Mouse (Mus musculus): ENCODE measurements at regions not wholly inside any gene's neighbourhood (a gene's known extent, or its start where the extent isn't known, plus 50 kb on each side); places are given as distances from the start of the nearest gene placed in this dataset.

- intact Hi-C loops (cut with DNase I): no loop called here
- no peak for DNase-seq
Observed at GRCm38 (mm10) chr1:125307223-125307622, 128.3 kb downstream of the Actr3 start.

GRCm38 (mm10) chr1:125298520-125299090, 136.9 kb downstream of the Actr3 start:
- DNase-seq: no peak
- intact Hi-C loops (cut with DNase I): no loop called here

GRCm38 (mm10) chr1:125295646-125296045, 139.9 kb downstream of the Actr3 start:
- intact Hi-C loops (cut with DNase I): no loop called here

GRCm38 (mm10) chr1:125290320-125291021, 145.1 kb downstream of the Actr3 start:
- no peak for DNase-seq
- intact Hi-C loops (cut with DNase I): no loop called here

More at GRCm38 (mm10) chr1:125295646-125296045, 139.9 kb downstream of the Actr3 start:
- DNase-seq: no peak

- DNase-seq: no peak
- intact Hi-C loops (cut with DNase I): no loop called here
Observed at GRCm38 (mm10) chr1:125286347-125286746, 149.2 kb downstream of the Actr3 start.

GRCm38 (mm10) chr1:125284693-125285092, 150.8 kb downstream of the Actr3 start:
- intact Hi-C loops (cut with DNase I): no loop called here
- DNase-seq: no peak

GRCm38 (mm10) chr1:125273752-125274151, 161.8 kb downstream of the Actr3 start:
- intact Hi-C loops (cut with DNase I): no loop called here
- no peak for DNase-seq

- intact Hi-C loops (cut with DNase I): no loop called here
- DNase-seq: no peak
Observed at GRCm38 (mm10) chr1:125263684-125264083, 171.8 kb downstream of the Actr3 start.

GRCm38 (mm10) chr1:125263068-125263467, 172.5 kb downstream of the Actr3 start:
- no peak for DNase-seq
- intact Hi-C loops (cut with DNase I): no loop called here

GRCm38 (mm10) chr1:125242345-125242744, 193.2 kb downstream of the Actr3 start:
- no peak for DNase-seq
- intact Hi-C loops (cut with DNase I): no loop called here

- intact Hi-C loops (cut with DNase I): no loop called here
- DNase-seq: no peak
Observed at GRCm38 (mm10) chr1:125241717-125242116, 193.8 kb downstream of the Actr3 start.

- intact Hi-C loops (cut with DNase I): no loop called here
- DNase-seq: no peak
Observed at GRCm38 (mm10) chr1:125237595-125237988, 197.9 kb downstream of the Actr3 start.

- no peak for DNase-seq
- intact Hi-C loops (cut with DNase I): no loop called here
Observed at GRCm38 (mm10) chr1:125236948-125237594, 198.5 kb downstream of the Actr3 start.

GRCm38 (mm10) chr1:125234747-125235146, 200.8 kb downstream of the Actr3 start:
- no peak for DNase-seq
- intact Hi-C loops (cut with DNase I): no loop called here

- DNase-seq: no peak
- intact Hi-C loops (cut with DNase I): no loop called here
Observed at GRCm38 (mm10) chr1:125223370-125223769, 212.2 kb downstream of the Actr3 start.

- DNase-seq: no peak
- intact Hi-C loops (cut with DNase I): no loop called here
Observed at GRCm38 (mm10) chr1:125216192-125216591, 219.3 kb downstream of the Actr3 start.

- intact Hi-C loops (cut with DNase I): no loop called here
- no peak for DNase-seq
Observed at GRCm38 (mm10) chr1:125187091-125187490, 248.4 kb downstream of the Actr3 start.

GRCm38 (mm10) chr1:125176124-125176937, 259.2 kb downstream of the Actr3 start:
- intact Hi-C loops (cut with DNase I): no loop called here

GRCm38 (mm10) chr1:125174725-125175124, 260.8 kb downstream of the Actr3 start:
- intact Hi-C loops (cut with DNase I): no loop called here
- no peak for DNase-seq

More at GRCm38 (mm10) chr1:125176124-125176937, 259.2 kb downstream of the Actr3 start:
- no peak for DNase-seq

- no peak for DNase-seq
- intact Hi-C loops (cut with DNase I): no loop called here
Observed at GRCm38 (mm10) chr1:125172474-125172873, 263.1 kb downstream of the Actr3 start.

- intact Hi-C loops (cut with DNase I): no loop called here
- DNase-seq: no peak
Observed at GRCm38 (mm10) chr1:125165226-125165625, 270.3 kb downstream of the Actr3 start.

All from gastrocnemius, postnatal 36 days (tissue).